Mouse (Mus musculus) monocyte, adult 5-6 weeks (primary cell): Measurements from ENCODE around the gene Spi1. TPM values are rescaled to one million over a fixed set of nuclear protein-coding genes. Genes with fewer than 3 reads are reported as not detected.

Source experiments
- ATAC-seq: fragments of 153-309, 156-312 bp; replicated peaks from 2 replicates; pipeline ENCODE4 v1.8.0; 2017; ENCODE audit warnings: mild to moderate bottlenecking; ENCODE audit not compliant: low TSS enrichment, insufficient number of reproducible peaks, severe bottlenecking, poor library complexity, low FRiP score
- total RNA-seq: library from RNA; stranded (forward); fragments of 200-1000, 200-491, 200-594 nt; gene quantifications from 3 replicates; pipeline ENCODE4 v1.2.3, GENCODE M21; 2017

The Spi1 gene
- total RNA-seq, 1 experiment from 2014 or later: 616 TPM

- ATAC-seq: no peak
Observed at GRCm38 (mm10) chr2:91116842-91117241, 34.7 kb downstream of the Spi1 start.

GRCm38 (mm10) chr2:91117585-91118275 is 35.5 kb downstream of the Spi1 start, which contains the start of gene Mybpc3:
Mybpc3 (plus strand) TSS chr2:91118144.
- no peak for ATAC-seq

- ATAC-seq: no peak
Observed at GRCm38 (mm10) chr2:91118647-91119046, 36.5 kb downstream of the Spi1 start.

GRCm38 (mm10) chr2:91119061-91119460 is 36.9 kb downstream of the Spi1 start:
- ATAC-seq: no peak

- ATAC-seq: no peak
Observed at GRCm38 (mm10) chr2:91119551-91119950, 37.4 kb downstream of the Spi1 start.

GRCm38 (mm10) chr2:91120261-91120671 is 38.1 kb downstream of the Spi1 start:
- no peak for ATAC-seq

GRCm38 (mm10) chr2:91121011-91121410 is 38.8 kb downstream of the Spi1 start:
- ATAC-seq: no peak

GRCm38 (mm10) chr2:91121497-91121896 is 39.3 kb downstream of the Spi1 start:
- no peak for ATAC-seq

GRCm38 (mm10) chr2:91123521-91123920 is 41.3 kb downstream of the Spi1 start:
- ATAC-seq: no peak

- no peak for ATAC-seq
Observed at GRCm38 (mm10) chr2:91125101-91125500, 42.9 kb downstream of the Spi1 start.

- no peak for ATAC-seq
Observed at GRCm38 (mm10) chr2:91128761-91129160, 46.6 kb downstream of the Spi1 start.

- ATAC-seq: no peak
Observed at GRCm38 (mm10) chr2:91130126-91130525, 47.9 kb downstream of the Spi1 start.

- no peak for ATAC-seq
Observed at GRCm38 (mm10) chr2:91131251-91131650, 49.1 kb downstream of the Spi1 start.

GRCm38 (mm10) chr2:91132035-91132434 is 49.8 kb downstream of the Spi1 start:
- ATAC-seq: no peak

GRCm38 (mm10) chr2:91136513-91137412 is 54.6 kb downstream of the Spi1 start:
- ATAC-seq: no peak

- no peak for ATAC-seq
Observed at GRCm38 (mm10) chr2:91137481-91137880, 55.3 kb downstream of the Spi1 start.

GRCm38 (mm10) chr2:91139311-91139710 is 57.1 kb downstream of the Spi1 start:
- ATAC-seq: no peak

- ATAC-seq: no peak
Observed at GRCm38 (mm10) chr2:91139764-91140163, 57.6 kb downstream of the Spi1 start.

GRCm38 (mm10) chr2:91142920-91143319 is 60.7 kb downstream of the Spi1 start:
- ATAC-seq: no peak

GRCm38 (mm10) chr2:91143401-91143800 is 61.2 kb downstream of the Spi1 start:
- ATAC-seq: no peak
